Mouse (Mus musculus): ENCODE results near the gene Phf5a. TPM values are rescaled to one million over a fixed set of nuclear protein-coding genes. Genes with fewer than 3 reads are reported as not detected.

The Phf5a gene
- polyA plus RNA-seq, 1 experiment from 2014 or later, result 138 TPM

DNA sequence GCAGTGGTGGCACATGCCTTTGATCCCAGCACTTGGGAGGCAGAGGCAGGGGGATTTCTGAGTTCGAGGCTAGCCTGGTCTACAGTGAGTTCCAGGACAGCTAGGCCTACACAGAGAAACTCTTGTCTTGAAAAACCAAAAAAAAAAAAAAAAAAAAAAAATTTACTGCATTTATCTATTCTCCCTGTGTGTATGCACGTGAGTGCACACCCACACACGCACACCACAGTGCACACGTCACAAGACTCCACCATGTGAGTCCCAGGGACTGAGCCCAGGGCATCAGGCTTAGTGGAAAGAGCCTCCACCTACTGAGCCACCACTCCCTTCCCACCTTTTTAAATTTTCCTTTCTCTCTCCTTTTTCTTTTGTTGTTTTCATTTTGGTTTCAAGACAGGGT is 41.2 kb downstream of the Phf5a start:
- ATAC-seq (ENCODE audit: low read depth), result no peak
- peaks cover 1% of the 10 kb centered on the region; the same call in 1 of the 2 replicates for H3K4me1 ChIP-seq (ENCODE audit: control insufficient read depth, insufficient read depth, low read length)
- H3K36me3 ChIP-seq (ENCODE audit: control insufficient read depth, insufficient read depth, low read length), result peaks cover 19% of the 10 kb centered on the region
- H3K27ac ChIP-seq (replicated peaks; ENCODE audit: low read depth, low read length), result no peak overlapping the region
- no peaks in the 10 kb centered on the region for H3K27me3 ChIP-seq (replicated peaks; ENCODE audit: control insufficient read depth, insufficient read depth, low read length)
- whole genome bisulfite sequencing, result 88% methylated on average over 4 of the region's 4 CpGs
- no peak overlapping the region for H3K9ac ChIP-seq (ENCODE audit: low read depth, low read length)
- H3K9me3 ChIP-seq (ENCODE audit: control insufficient read depth, low read length), result no peaks in the 10 kb centered on the region
- no peak overlapping the region for H3K4me2 ChIP-seq (ENCODE audit: low read depth, low read length)
- no peak overlapping the region for H3K4me3 ChIP-seq (ENCODE audit: low read depth, low read length)
- DNase-seq (ENCODE audit: low spot score), result no peak

DNA sequence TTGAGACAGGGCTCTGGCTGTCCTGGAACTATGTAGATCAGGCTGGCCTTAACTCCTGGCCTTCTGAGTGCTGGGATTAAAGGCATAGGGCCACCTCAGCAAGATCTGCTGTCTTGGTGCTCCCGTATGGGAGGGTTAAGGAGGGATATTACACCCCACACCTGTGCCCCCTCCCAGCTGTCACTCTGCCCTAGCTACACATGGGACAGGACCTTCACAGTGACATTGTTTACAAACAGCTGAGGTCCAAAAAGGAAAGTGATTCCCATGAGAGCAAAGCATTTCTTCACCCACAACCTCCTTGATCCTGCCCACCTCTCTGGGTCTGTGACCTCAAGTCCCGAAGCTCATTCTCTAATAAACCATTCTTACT is 42.5 kb downstream of the Phf5a start:
- WGBS, result 51% methylated on average over 2 of the region's 2 CpGs
- Histone ChIP-seq H3K36me3 (ENCODE audit: control insufficient read depth, insufficient read depth, low read length) (peaks cover 32% of the 10 kb centered on the region), H3K4me2 (ENCODE audit: low read depth, low read length) (no peak overlapping the region), H3K9ac (ENCODE audit: low read depth, low read length) (no peak overlapping the region), H3K27me3 (replicated peaks; ENCODE audit: control insufficient read depth, insufficient read depth, low read length) (no peaks in the 10 kb centered on the region), H3K4me3 (ENCODE audit: low read depth, low read length) (no peak overlapping the region), H3K4me1 (ENCODE audit: control insufficient read depth, insufficient read depth, low read length) (no peaks in the 10 kb centered on the region; the same call in 1 of the 2 replicates), H3K27ac (replicated peaks; ENCODE audit: low read depth, low read length) (no peak overlapping the region), H3K9me3 (ENCODE audit: control insufficient read depth, low read length) (no peaks in the 10 kb centered on the region)
- no peak for DNase-seq (ENCODE audit: low spot score)
- no peak for ATAC-seq (ENCODE audit: low read depth)

DNA sequence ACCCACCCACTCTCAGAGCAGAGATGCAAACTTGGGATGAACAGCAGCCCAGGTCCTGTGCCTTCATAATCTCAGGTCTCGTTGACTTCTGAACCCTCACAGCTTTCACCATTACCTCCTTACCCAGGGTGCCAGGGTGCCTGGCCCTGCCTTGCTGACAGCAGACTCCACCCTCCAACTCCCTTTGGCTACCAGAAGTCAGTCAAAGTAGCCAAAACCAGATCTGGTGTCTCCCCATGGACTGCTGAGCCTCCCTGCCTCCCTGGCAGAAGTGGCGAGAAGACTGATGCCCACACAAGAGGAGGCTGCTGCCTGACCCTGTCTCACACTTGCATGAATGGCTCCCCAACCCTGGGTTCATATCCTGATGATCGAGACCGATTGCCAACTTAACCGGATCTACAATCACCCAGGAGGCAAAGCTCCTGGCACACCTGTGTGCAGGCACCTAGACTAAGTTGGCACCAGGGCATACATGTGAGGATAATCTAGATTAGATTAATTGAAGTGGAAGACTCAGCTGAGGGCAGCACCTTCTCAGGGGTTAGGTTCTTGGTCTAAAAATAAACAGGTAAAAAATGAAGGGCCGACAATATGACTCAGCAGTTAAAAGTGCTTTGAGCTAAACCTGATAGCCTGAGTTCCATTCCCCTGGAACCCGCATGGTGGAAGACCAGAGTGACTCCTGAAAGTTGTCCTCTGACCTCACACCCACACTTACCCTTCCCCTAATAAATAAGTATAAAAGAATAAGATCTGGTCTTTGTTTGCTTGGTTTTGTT is 43.1 kb downstream of the Phf5a start:
- Histone ChIP-seq H3K4me2 (ENCODE audit: low read depth, low read length) (no peak overlapping the region), H3K4me3 (ENCODE audit: low read depth, low read length) (no peak overlapping the region), H3K9ac (ENCODE audit: low read depth, low read length) (no peak overlapping the region), H3K4me1 (ENCODE audit: control insufficient read depth, insufficient read depth, low read length) (no peaks in the 10 kb centered on the region; the same call in 1 of the 2 replicates), H3K9me3 (ENCODE audit: control insufficient read depth, low read length) (no peaks in the 10 kb centered on the region), H3K27me3 (replicated peaks; ENCODE audit: control insufficient read depth, insufficient read depth, low read length) (no peaks in the 10 kb centered on the region), H3K36me3 (ENCODE audit: control insufficient read depth, insufficient read depth, low read length) (peaks cover 38% of the 10 kb centered on the region), H3K27ac (replicated peaks; ENCODE audit: low read depth, low read length) (no peak overlapping the region)
- 81% methylated on average over 7 of the region's 7 CpGs for WGBS
- DNase-seq (ENCODE audit: low spot score), result no peak
- ATAC-seq (ENCODE audit: low read depth), result no peak

DNA sequence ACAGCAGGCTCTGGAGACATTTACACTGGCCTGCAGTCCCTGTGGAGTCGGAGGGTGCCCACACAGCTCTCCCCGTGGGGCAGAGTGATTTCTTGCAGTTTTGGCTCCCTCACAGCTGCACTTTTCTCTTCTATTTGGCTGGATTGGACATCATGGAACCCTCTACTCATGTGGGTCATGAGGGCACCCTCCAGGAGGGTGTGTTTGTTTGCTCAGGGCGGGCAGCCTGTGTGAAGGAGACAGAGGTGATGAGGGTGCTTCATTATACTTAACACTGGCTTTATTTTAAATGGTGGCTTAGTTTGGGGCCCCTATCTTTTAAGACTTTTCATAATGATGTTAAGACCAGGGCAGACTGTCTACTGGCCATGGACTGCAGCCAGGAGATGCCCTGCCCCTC is 46.9 kb downstream of the Phf5a start:
- H3K27ac ChIP-seq (replicated peaks; ENCODE audit: low read depth, low read length), result no peak overlapping the region
- peaks cover 65% of the 10 kb centered on the region for H3K36me3 ChIP-seq (ENCODE audit: control insufficient read depth, insufficient read depth, low read length)
- H3K9ac ChIP-seq (ENCODE audit: low read depth, low read length), result no peak overlapping the region
- ATAC-seq (ENCODE audit: low read depth), result no peak
- H3K4me3 ChIP-seq (ENCODE audit: low read depth, low read length), result no peak overlapping the region
- 87% methylated on average over 3 of the region's 3 CpGs for WGBS
- no peaks in the 10 kb centered on the region for H3K9me3 ChIP-seq (ENCODE audit: control insufficient read depth, low read length)
- no peaks in the 10 kb centered on the region for H3K4me1 ChIP-seq (ENCODE audit: control insufficient read depth, insufficient read depth, low read length)
- no peak for DNase-seq (ENCODE audit: low spot score)
- H3K27me3 ChIP-seq (replicated peaks; ENCODE audit: control insufficient read depth, insufficient read depth, low read length), result no peaks in the 10 kb centered on the region
- no peak overlapping the region for H3K4me2 ChIP-seq (ENCODE audit: low read depth, low read length)

DNA sequence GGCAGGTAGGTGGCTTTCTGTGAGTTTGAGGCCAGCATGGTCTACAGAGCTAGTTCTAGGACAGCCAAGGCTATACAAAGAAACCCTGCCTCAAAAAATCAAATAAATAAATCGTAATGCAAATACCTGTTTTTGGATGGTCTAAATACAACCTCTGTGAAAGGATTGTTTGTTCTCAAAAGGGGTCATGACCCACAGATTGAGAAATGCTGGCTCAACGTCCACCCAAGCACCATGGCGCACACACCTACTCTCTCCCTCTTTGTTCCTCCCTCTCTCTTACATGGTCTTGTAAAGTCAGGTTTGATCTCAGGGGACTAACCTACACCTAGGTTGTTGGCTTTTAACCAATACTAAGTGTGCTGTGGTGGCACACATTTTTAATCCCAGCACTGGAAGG is 49.1 kb downstream of the Phf5a start:
- no peak overlapping the region for H3K9ac ChIP-seq (ENCODE audit: low read depth, low read length)
- WGBS, result 77% methylated on average over 3 of the region's 3 CpGs
- DNase-seq (ENCODE audit: low spot score) (no peak), ATAC-seq (ENCODE audit: low read depth) (no peak)
- no peak overlapping the region for H3K4me3 ChIP-seq (ENCODE audit: low read depth, low read length)
- peaks cover 79% of the 10 kb centered on the region for H3K36me3 ChIP-seq (ENCODE audit: control insufficient read depth, insufficient read depth, low read length)
- H3K4me2 ChIP-seq (ENCODE audit: low read depth, low read length), result no peak overlapping the region
- H3K27me3 ChIP-seq (replicated peaks; ENCODE audit: control insufficient read depth, insufficient read depth, low read length), result no peaks in the 10 kb centered on the region
- no peak overlapping the region for H3K27ac ChIP-seq (replicated peaks; ENCODE audit: low read depth, low read length)
- no peaks in the 10 kb centered on the region for H3K9me3 ChIP-seq (ENCODE audit: control insufficient read depth, low read length)
- H3K4me1 ChIP-seq (ENCODE audit: control insufficient read depth, insufficient read depth, low read length), result no peaks in the 10 kb centered on the region

DNA sequence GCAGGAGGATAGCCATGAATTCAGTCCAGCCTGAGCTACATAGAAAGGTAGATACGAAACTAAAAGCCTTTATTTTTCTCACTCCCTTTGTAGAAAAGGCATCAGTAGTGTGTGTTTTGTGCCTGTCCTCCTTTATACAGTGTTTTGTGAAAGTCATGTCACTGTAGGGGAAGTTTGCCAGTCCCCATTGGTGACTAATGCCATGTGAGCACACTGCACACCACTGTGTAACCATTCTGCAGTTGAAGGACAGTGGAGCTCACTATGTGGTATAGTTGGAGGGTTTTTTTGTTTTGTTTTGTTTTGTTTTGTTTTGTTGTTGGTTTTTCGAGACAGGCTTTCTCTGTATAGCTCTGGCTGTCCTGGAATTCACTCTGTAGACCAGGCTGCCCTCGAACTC is 53.3 kb downstream of the Phf5a start:
- Histone ChIP-seq H3K4me2 (ENCODE audit: low read depth, low read length) (no peak overlapping the region), H3K27ac (replicated peaks; ENCODE audit: low read depth, low read length) (no peak overlapping the region), H3K27me3 (replicated peaks; ENCODE audit: control insufficient read depth, insufficient read depth, low read length) (no peaks in the 10 kb centered on the region), H3K9ac (ENCODE audit: low read depth, low read length) (no peak overlapping the region), H3K36me3 (ENCODE audit: control insufficient read depth, insufficient read depth, low read length) (peaks cover 68% of the 10 kb centered on the region), H3K9me3 (ENCODE audit: control insufficient read depth, low read length) (no peaks in the 10 kb centered on the region), H3K4me1 (ENCODE audit: control insufficient read depth, insufficient read depth, low read length) (peaks cover 2% of the 10 kb centered on the region; the same call in 1 of the 2 replicates), H3K4me3 (ENCODE audit: low read depth, low read length) (no peak overlapping the region)
- DNase-seq (ENCODE audit: low spot score) (no peak), ATAC-seq (ENCODE audit: low read depth) (no peak)
- WGBS, result 92% methylated on average over 3 of the region's 3 CpGs

DNA sequence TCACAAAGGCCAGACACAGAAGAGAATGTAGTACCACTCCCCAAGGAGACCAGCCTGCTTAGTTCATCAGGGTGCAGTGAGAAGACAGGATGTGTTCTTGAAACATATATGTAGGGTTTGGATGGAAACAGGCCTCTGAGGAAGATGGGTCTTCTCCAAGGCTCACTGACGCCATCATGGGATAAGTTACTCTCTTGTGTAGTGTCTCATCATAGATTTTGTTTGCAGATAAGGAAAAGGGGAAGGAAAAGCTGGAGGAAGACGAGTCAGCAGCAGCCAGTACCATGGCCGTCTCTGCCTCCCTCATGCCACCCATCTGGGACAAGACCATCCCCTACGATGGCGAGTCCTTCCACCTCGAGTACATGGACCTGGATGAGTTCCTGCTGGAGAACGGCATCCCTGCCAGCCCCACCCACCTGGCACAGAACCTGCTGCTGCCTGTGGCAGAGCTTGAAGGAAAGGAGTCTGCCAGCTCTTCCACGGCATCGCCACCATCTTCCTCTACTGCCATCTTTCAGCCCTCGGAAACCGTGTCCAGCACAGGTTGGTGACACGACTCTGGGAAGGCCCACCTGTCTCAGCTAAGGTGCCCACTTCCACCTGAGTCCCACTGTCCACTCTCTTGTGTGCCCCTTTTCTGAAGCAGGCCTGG is 56.9 kb downstream of the Phf5a start:
- DNase-seq (ENCODE audit: low spot score), result no peak
- Histone ChIP-seq H3K9me3 (ENCODE audit: control insufficient read depth, low read length) (no peaks in the 10 kb centered on the region), H3K27ac (replicated peaks; ENCODE audit: low read depth, low read length) (no peak overlapping the region), H3K9ac (ENCODE audit: low read depth, low read length) (no peak overlapping the region), H3K36me3 (ENCODE audit: control insufficient read depth, insufficient read depth, low read length) (peaks cover 42% of the 10 kb centered on the region), H3K4me1 (ENCODE audit: control insufficient read depth, insufficient read depth, low read length) (peaks cover 16% of the 10 kb centered on the region), H3K4me2 (ENCODE audit: low read depth, low read length) (no peak overlapping the region), H3K27me3 (replicated peaks; ENCODE audit: control insufficient read depth, insufficient read depth, low read length) (no peaks in the 10 kb centered on the region), H3K4me3 (ENCODE audit: low read depth, low read length) (no peak overlapping the region)
- ATAC-seq (ENCODE audit: low read depth), result no peak
- 92% methylated on average over 12 of the region's 12 CpGs for WGBS
